Mouse (Mus musculus): ENCODE results near the gene Gm38392.
A peak's percentile ranks its signal among the peaks of the same experiment; 100 is the strongest.
"Not testable (repeated sequence)": the region's sequence is repeated elsewhere in the genome, so short reads cannot be mapped to it uniquely, and the experiment has no call there.

Gene Gm38392

DNA sequence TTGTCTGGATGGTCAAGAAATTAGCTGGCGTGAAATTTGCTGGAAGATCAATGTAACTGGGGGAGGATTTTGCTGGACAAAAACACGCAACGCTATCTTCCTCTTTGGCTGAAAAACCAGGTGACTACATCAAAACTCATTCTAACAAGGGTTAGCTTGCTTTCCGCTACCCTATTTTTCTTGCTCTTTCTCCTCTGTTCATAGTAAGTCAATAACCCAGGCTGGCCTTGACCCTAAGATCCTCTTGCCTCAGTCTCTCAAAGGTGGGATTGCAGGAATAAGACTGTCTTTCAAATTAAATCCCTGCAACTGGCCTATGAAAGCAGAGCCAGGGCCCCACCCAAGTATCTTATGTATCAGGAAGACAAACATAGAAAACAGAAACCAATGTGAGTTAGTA lies at the start of gene Gm38392:
Gene Gm38392, minus strand, starts transcription at position 101 of the 400 bp plus-strand sequence.
- DNase-seq (ENCODE audit: low read depth, low spot score) = no peak

DNA sequence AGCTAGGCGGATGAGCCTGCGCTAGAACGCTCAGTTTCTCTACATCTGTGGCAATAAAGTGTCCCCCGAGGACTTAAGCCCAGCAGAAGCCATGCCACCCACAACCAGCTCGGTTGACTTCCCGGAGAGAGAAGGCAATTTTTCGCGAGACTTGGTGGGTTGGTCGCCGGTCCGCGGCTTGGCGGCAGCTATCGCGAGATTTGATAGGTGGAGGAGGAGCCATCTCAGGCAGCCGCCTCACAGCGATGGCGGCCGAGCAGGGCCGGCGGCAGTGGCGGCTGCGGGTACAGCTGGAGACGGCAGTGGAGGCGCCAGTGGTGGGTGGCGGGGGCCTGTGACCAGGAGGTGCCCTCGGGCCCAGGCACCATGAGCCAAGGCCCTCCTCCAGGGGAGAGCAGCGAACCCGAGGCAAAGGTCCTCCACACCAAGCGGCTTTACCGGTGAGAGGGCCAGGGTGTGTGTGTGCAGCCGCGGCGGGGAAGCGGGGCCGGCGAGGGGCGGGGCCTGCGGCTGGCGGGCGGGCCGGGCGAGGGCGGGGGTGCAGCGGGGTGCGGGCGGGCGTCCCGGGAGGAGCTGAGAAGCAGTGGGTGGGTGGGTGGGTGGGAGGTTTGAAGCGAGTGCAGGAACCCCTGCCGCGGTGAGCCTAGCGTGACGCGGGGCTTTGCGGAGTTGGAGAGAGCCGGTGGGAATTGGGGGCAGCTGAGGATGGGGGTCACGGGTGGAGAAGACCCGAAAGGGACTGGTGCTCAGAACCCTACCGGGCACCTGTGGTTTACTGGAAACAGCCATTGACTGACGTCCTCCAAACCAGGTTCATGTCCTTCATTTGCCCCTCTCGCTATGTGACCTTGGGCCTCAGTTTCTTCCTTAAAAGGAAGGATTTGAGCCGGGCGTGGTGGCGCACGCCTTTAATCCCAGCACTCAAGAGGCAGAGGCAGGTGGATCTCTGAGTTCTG lies 49.3 kb upstream of the Gm38392 start, which contains the start of the genes Tmem79 and Smg5:
Gene Tmem79, minus strand, starts transcription at position 91 of the 956 bp plus-strand sequence.
Gene Smg5, plus strand, starts transcription at position 203 of the 956 bp plus-strand sequence.
- peak; percentile 81 for DNase-seq (ENCODE audit: low read depth, low spot score)

GRCm38 (mm10) chr3:88335436-88336053 lies 48.5 kb upstream of the Gm38392 start:
- no peak for DNase-seq (ENCODE audit: low read depth, low spot score)

DNA sequence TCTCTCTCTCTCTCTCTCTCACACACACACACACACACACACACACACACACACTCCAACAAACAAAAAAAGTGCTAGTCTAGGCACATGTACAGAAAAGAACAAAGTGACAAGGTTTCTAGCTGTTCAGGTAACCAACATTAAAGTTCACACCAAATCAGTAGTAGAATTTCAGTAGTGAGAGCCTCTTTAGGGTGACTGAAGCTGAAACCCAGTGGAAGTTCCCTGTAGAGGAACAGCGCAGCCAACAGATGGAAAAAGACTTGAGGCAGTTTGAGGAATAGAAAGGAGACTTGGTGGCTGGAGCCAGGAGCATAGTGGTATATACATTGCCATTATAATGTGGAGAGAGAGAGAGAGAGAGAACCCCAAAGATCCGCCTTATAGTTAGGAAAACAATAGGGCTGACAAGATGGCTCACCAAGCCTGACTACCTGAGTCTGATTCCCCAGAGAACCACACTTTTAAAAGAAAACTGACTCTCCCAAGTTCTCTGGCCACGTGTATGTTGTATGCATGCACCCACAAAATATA lies 48.0 kb upstream of the Gm38392 start:
- no peak for DNase-seq (ENCODE audit: low read depth, low spot score)

- DNase-seq (ENCODE audit: low read depth, low spot score) = no peak
Measured at GRCm38 (mm10) chr3:88334029-88334658, 47.1 kb upstream of the Gm38392 start.

DNA sequence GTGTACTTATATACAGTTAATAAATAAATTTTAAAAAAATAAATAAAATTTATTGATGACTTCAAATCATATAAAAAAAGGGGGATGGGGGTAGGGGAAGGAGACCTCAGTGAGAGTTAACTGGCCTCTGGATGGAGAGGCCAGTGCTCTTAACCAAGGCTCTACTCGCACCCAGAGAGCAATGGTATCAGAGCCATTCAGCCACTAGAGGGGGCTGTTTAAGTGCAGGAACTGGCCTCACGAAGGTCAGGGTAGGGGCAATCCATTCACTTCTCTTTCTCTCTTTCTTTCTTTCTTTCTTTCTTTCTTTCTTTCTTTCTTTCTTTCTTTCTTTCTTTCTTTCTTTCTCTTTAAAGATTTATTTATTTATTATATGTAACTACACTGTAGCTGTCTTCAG lies 44.3 kb upstream of the Gm38392 start:
- peak; percentile 8 for DNase-seq (ENCODE audit: low read depth, low spot score)

GRCm38 (mm10) chr3:88328956-88329355 lies 41.9 kb upstream of the Gm38392 start:
- no peak for DNase-seq (ENCODE audit: low read depth, low spot score)

GRCm38 (mm10) chr3:88324951-88325405 lies 38.0 kb upstream of the Gm38392 start, which contains the start of gene Glmp:
Gene Glmp (plus strand): TSS chr3:88325023.
- DNase-seq (ENCODE audit: low read depth, low spot score) = peak; percentile 49

DNA sequence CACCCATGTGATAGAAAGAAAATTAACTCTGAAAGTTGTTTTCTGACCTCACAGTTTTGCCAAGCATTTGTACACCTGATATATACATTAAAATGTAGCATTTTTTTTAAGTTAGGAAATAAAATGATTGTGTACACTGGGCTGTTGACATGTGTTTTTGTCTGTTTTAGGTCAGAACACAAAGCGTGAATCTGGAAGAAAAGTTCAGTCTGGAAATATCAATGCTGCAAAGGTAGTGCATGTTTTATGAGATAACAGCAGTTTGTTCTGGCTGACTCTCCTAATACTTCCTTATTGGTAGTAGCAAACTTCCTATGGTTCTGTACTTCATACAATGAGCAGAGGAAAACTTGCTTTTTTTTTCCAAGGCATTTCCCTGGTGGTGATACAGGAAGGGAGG lies 12.2 kb upstream of the Gm38392 start:
- no peak for DNase-seq (ENCODE audit: low read depth, low spot score)

DNA sequence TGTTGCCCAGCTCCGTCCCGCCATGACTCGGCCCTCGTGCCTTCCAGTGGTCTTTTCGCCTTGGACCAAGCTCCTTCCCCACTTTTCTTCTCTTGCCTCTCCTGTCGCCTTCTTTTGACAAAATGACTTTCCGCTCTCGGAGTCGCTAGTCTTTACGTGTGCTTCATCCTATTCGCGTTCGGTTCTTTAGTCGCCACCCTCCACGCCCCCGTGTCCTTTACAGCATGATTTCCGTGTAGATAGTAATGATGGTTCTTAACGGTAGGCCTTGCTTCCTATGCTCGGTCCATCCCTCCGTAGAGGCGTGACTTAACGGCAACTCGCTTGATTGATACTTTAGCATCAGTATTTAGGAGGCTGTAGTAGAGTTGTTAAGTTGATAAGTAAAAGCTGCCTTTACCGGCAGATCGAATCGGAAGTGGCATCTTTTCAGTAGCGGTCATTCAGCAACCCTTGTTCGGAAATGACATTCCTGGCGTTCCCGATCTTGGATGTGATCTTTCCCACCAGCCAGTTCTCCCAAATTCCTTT lies 10.4 kb upstream of the Gm38392 start:
- no peak for DNase-seq (ENCODE audit: low read depth, low spot score)

GRCm38 (mm10) chr3:88296561-88297318 lies 9.7 kb upstream of the Gm38392 start, which contains the start of the genes Tsacc and Cct3:
Gene Tsacc (minus strand): TSS chr3:88296999.
Gene Cct3 (plus strand): TSS chr3:88297116.
- peak; percentile 98 for DNase-seq (ENCODE audit: low read depth, low spot score)

DNA sequence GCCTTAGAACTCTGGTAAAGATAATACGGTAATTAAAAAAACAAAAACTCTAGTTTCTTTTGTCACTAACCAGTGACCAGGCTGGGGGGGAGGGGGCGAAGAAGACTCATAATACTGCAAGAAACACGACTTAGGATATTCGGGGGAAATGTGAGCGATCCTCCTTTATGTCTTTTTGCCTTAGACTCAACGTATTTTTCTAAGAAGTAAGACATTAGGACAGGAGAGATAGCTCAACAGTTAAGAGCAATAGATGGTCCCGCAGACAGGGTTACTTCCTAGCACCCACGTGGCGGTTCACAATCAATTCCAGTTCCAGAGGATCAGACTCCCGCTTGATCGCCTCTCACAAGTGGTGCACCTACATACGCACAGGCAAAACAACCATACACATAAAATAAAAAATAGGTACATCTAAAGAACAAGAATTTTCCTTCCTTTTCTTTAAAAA lies 9.1 kb upstream of the Gm38392 start:
- no peak for DNase-seq (ENCODE audit: low read depth, low spot score)

DNA sequence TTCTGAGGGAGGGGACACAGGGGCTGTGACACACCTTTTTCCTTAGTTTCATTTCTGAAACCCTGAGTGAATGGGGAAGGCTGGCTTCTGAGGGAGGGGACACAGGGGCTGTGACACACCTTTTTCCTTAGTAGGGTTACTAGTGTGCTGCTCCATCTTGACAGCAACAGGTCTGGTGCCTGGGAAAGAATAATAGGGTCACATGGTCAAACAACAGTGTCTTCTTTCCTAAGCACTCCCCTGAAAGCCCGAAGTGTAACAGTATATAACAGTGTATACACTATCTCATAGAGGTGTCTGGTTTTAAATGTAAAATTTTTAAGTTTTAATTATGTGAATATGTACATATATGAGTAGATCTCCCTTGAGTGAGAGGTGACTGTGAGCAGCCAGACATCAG lies 8.3 kb upstream of the Gm38392 start:
- not testable (repeated sequence) for DNase-seq (ENCODE audit: low read depth, low spot score)

- DNase-seq (ENCODE audit: low read depth, low spot score) = no peak
Measured at GRCm38 (mm10) chr3:88291970-88292369, 5.0 kb upstream of the Gm38392 start.

DNA sequence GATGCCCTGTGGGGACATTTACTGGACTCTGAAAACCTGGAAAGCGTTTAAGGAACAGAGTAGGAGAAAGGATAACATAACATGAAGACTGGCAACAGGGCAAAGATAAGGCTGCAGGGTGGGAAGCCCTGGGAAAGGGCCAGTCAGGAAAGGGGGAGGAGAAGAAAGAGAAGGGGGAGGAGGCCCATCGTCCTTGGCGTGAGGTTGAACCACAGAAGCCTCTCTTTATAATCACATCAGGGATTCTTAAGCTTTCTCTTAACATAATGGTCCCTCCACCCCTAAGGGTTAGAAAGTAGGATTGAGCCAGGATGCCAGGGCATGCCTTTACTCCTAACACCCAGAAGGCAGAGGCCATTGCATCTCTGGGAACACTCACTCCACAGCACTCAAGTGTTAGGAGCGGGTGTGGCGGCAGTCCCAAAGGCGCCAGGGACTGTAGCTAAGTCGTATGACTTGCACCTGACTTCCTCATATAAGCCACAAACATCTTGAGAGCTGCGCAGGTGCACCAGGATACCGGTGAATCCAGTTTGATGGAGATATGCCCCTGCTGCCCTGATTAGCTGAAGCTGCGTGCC lies 1.2 kb upstream of the Gm38392 start:
- DNase-seq (ENCODE audit: low read depth, low spot score) = not testable (repeated sequence)

- DNase-seq (ENCODE audit: low read depth, low spot score) = not testable (repeated sequence)
Measured at GRCm38 (mm10) chr3:88285565-88285895, 1.5 kb downstream of the Gm38392 start.

DNA sequence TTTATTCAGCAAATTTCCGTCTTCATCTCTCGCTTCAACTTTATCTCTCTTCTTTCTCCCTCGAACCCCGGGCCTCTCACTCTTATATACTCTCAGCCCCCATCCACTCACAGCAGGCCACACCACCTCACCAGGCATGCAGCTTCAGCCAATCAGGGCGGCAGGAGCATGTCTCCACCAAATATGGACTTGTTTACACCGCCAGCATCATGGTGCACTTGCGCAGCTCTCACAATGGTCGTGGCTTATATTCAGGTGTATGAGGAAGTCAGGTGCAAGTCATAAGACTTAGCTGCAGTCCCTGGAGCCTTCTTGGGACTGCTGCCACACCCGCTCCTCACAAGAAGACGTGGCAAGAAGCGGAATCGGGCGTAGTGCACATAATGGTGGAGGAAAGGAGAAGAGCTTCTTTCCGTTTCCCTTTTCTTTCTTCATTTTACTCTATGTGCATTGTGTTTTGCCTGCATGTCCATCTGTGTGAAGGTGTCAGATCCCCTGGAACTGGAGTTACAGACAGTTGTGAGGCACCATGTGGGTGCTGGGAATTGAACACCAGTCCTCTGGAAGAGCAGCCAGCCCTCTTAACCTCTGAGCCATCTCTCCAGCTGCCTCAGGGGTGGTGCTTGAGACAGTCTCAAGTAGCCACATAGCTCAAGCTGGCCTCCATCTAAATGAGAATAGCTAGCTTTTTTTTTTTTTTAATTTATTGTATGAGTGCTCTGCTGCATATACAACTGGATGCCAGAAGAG lies 2.0 kb downstream of the Gm38392 start:
- DNase-seq (ENCODE audit: low read depth, low spot score) = not testable (repeated sequence)

- DNase-seq (ENCODE audit: low read depth, low spot score) = not testable (repeated sequence)
Measured at GRCm38 (mm10) chr3:88281141-88281916, 5.7 kb downstream of the Gm38392 start.

DNA sequence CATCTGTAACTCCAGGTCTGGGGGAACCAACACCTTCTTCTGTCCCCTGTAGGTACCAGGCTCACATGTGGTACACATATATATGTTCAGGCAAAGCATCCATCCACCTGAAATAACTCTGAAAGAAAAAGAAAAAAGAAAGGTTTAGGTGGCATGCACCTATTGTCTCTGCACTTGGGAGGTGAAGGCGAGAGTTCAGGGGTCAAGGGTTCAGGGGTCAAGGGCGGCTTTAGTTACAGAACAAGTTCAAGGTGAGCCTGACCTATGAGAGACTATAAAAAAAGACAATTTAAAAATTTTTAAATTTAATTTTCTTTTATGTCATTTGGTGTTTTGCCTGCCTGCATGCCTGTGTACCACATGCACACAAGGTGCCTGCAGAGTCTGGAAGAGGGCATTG lies 7.0 kb downstream of the Gm38392 start:
- DNase-seq (ENCODE audit: low read depth, low spot score) = no peak

Data from retina, adult 2 months (tissue).